In the genomic region with DNA sequence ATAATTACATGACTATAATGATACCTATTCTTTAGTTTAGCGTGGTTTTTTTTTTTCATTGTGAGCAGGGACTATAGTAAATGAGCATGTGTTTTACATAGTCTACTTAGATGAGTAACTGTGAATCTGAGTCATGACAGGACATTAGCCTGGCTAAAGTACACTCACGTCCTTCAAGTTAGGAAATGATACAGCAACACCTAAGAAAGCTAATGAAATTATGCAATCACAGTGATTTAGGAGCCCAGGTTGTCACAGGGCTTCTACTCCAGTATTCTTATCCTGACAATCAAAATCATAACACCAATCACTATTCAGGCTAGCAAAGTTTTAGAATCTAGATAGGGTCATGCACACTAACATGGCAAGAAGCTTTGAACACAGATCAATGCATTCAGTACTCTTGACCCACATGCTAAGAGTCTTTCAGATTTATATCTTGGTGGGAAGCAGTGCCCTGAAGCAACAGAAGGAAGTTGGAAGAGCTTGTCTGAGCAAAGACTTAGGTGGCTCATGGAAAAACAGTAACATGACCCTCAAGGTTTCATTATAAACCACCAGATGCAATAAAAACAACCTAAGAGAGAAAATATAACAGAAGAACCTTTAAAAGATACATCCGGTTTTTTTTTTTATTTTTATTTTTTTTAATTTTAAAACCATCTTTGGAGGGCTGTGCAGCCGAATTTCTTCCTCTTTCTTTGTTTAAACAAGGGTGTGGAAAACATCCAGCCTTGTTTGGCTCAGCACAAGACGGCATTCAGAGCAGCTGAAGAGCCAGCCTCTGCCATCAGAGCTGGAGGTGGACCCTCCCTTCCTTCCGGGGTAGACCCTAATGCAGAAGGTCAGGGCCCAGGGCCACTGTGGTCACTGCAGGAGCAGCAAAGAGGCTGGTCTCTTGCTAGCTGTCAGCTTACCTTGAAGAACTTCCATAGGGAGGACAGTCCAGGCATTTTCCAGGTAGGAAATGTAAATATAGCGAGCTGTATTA, we compare ENCODE assay signal across 10 mouse cellular contexts. TPM values are rescaled to one million over a fixed set of nuclear protein-coding genes. Genes with fewer than 3 reads are reported as not detected.
DNase-seq lines count a peak whose midpoint lies in the region; ATAC-seq and TF ChIP-seq lines count a peak whose summit lies in the region.
"Had no signal": no experiment of that assay in that cellular context is flagged by ENCODE, and none has a peak within 500 bp of the region (broad histone marks: within the 10 kb centered on the region; RNA-seq: fewer than 3 reads in every experiment).

No protein-coding gene starts in this region.

- no peak overlapping the region for H3K9ac ChIP-seq in intestine, embryonic 14.5 days (ENCODE audit: low read length)
- H3K9ac ChIP-seq: forebrain, postnatal 0 days had no signal

- 0 out of 2 replicates have a peak, but pooled peaks have one; percentile 36 for ATAC-seq in intestine, embryonic 14.5 days (replicated peaks; ENCODE audit: low FRiP score, low TSS enrichment, low read depth)
- ATAC-seq: forebrain, postnatal 0 days had no signal

- DNase-seq in kidney, adult 2 months: peak; percentile 53
- no peak for DNase-seq in kidney, adult 18-20 months
- DNase-seq in gonadal fat pad, adult 2 months (ENCODE audit: low read depth): peak; percentile 81
- DNase-seq in intestine, embryonic 14.5 days (ENCODE audit: low spot score): no peak
- DNase-seq in lung, postnatal 14 days: peak; percentile 28
- DNase-seq in right cerebral cortex, postnatal 14 days: no peak
- DNase-seq in right cerebral cortex, postnatal 4 days: no peak
- no peak for DNase-seq in thymus, adult 18-20 months

- no peak for TF ChIP-seq POLR2A in kidney, adult 2 months (IDR thresholded peaks at IDR 0.05; ENCODE audit: low read depth, low read length)

- 0 out of 2 replicates have a peak, but pooled peaks cover 6% of the 10 kb centered on the region for H3K4me1 ChIP-seq in kidney, adult 2 months (ENCODE audit: control insufficient read depth, insufficient read depth, low read length)
- H3K4me1 ChIP-seq in intestine, embryonic 14.5 days (replicated peaks; ENCODE audit: control insufficient read depth, insufficient read depth, low read length): no peaks in the 10 kb centered on the region; the same call in 1 of the 2 replicates

- no peak overlapping the region for H3K4me3 ChIP-seq in kidney, adult 2 months (ENCODE audit: insufficient read depth, low read depth, low read length)
- H3K4me3 ChIP-seq in intestine, embryonic 14.5 days (ENCODE audit: low read depth, low read length): no peak overlapping the region

- H3K27me3 ChIP-seq in kidney, adult 2 months (replicated peaks; ENCODE audit: control insufficient read depth, insufficient read depth, low read length): no peaks in the 10 kb centered on the region
- H3K27me3 ChIP-seq in intestine, embryonic 14.5 days (replicated peaks; ENCODE audit: control insufficient read depth, insufficient read depth, low read length): no peaks in the 10 kb centered on the region

- H3K4me2 ChIP-seq in intestine, embryonic 14.5 days (ENCODE audit: low read length): no peak overlapping the region

- WGBS in kidney, adult 2 months: 60% methylated on average over 7 of the region's 7 CpGs
- WGBS in intestine, embryonic 14.5 days: 51% methylated on average over 7 of the region's 7 CpGs

- H3K36me3 ChIP-seq in kidney, adult 2 months (ENCODE audit: control insufficient read depth, insufficient read depth, low read length): no peaks in the 10 kb centered on the region
- no peaks in the 10 kb centered on the region for H3K36me3 ChIP-seq in intestine, embryonic 14.5 days (ENCODE audit: control insufficient read depth, insufficient read depth, low read length)

- no peaks in the 10 kb centered on the region for H3K9me3 ChIP-seq in intestine, embryonic 14.5 days (ENCODE audit: control insufficient read depth, low read length)

- H3K27ac ChIP-seq in kidney, adult 2 months (ENCODE audit: insufficient read depth, low read depth, low read length): peak overlapping the region; percentile 23; the same call in 1 of the 2 replicates
- no peak overlapping the region for H3K27ac ChIP-seq in intestine, embryonic 14.5 days (ENCODE audit: low read depth)
- H3K27ac ChIP-seq: kidney, postnatal 0 days had no signal

- TF ChIP-seq CTCF in kidney, adult 2 months (conservative IDR thresholded peaks at IDR 0.05; ENCODE audit: insufficient read depth, insufficient read length, low read depth, low read length): no peak

RNA-seq across cellular contexts. Expression of a gene that starts 45.4 kb away (rescaled TPM):
- 2.9 and 3.9 TPM in 2 replicates for polyA plus RNA-seq in kidney, adult 2 months (2012; rRNA removed)
- 4.0 and 6.4 TPM in 2 replicates for polyA plus RNA-seq in gonadal fat pad, adult 2 months (2012; rRNA removed)
- polyA plus RNA-seq in intestine, embryonic 14.5 days (2014; fragmentation: Nextera tagmentation; extraction: Ambion mirVana): 11.9 and 12.3 TPM in 2 replicates

RNA-seq across cellular contexts. Expression of a gene that starts 51.4 kb away (rescaled TPM):
- 9.7 and 10.0 TPM in 2 replicates for polyA plus RNA-seq in kidney, adult 2 months (2012; rRNA removed)
- 14.0 and 20.5 TPM in 2 replicates for polyA plus RNA-seq in gonadal fat pad, adult 2 months (2012; rRNA removed)
- polyA plus RNA-seq in intestine, embryonic 14.5 days (2014; fragmentation: Nextera tagmentation; extraction: Ambion mirVana): 3.7 and 4.3 TPM in 2 replicates

Comparison
In these comparisons a context has a peak if more than half of its experiments do, and no peak if none do; other contexts are left out.
1. DNase-seq: peak in kidney, adult 2 months (single experiment), gonadal fat pad, adult 2 months (single experiment) and lung, postnatal 14 days (single experiment); none in kidney, adult 18-20 months (single experiment), intestine, embryonic 14.5 days (single experiment), right cerebral cortex, postnatal 14 days (single experiment), right cerebral cortex, postnatal 4 days (single experiment) and thymus, adult 18-20 months (0 of 2).